ENCODE assay signal across 24 mouse cellular contexts in the genomic region with DNA sequence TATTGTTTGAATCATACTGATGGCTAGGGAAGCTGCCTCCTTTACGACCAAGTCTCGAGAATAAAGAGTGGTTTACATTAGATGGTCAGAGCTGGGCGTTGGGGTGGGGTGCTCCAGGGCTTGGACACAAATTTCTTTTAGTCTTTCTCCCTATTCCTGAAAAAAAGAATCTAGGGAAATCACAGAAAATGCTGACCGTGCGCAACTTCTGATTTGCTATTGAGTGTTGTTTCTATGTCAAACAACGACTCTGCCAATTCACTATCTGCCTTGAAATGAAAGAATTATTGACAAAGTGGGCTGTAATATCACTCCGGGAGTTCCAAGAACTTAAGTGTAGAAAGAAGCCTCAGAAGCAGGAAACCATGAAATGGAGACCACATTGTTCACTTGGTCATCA. TPM values are rescaled to one million over a fixed set of nuclear protein-coding genes. Genes with fewer than 3 reads are reported as not detected.
DNase-seq lines count a peak whose midpoint lies in the region; ATAC-seq and TF ChIP-seq lines count a peak whose summit lies in the region.
"Had no signal": no experiment of that assay in that cellular context is flagged by ENCODE, and none has a peak within 500 bp of the region (broad histone marks: within the 10 kb centered on the region; RNA-seq: fewer than 3 reads in every experiment).

No protein-coding gene starts in this region.

- H3K9ac ChIP-seq in heart, embryonic 11.5 days (ENCODE audit: low read depth, low read length) = no peak overlapping the region
- H3K9ac ChIP-seq in heart, embryonic 15.5 days = no peak overlapping the region
- H3K9ac ChIP-seq in CH12.LX (ENCODE audit: insufficient read depth, low read depth) = no peak overlapping the region
- H3K9ac ChIP-seq: forebrain, postnatal 0 days; hindbrain, embryonic 12.5 days; hindbrain, embryonic 15.5 days; intestine, embryonic 15.5 days had no signal

- DNase-seq in heart, postnatal 36 days = no peak
- DNase-seq in heart, adult 9 months (ENCODE audit: low spot score in 2 of 2) = no peak
- no peak for DNase-seq in CH12.LX (ENCODE audit: extremely low read depth)
- DNase-seq in T-cell, adult 2 months (ENCODE audit: low spot score) = no peak
- DNase-seq: adrenal gland, postnatal 10 days; adrenal gland, postnatal 36 days; cerebellum, adult 18-20 months; cerebellum, adult 9-10 months; cerebellum, postnatal 14 days; forebrain, postnatal 0 days; gastrocnemius, adult 2 months; gastrocnemius, postnatal 14 days; kidney, adult 11 months; kidney, adult 8-10 months had no signal

- intact Hi-C loops in heart, postnatal 36 days (cut with DNase I) = no loop called here

- in situ Hi-C loops in CH12.LX (cut with MboI; ENCODE audit: low pct_ligation_motif_present, low pct_unique_long_range_greater_than_20kb, low sequenced_read_pairs) = no loop called here

- H3K4me1 ChIP-seq in heart, embryonic 11.5 days (ENCODE audit: control insufficient read depth, insufficient read depth, low read length) = peaks cover 11% of the 10 kb centered on the region
- peaks cover 19% of the 10 kb centered on the region for H3K4me1 ChIP-seq in heart, embryonic 15.5 days (replicated peaks)
- peaks cover 5 to 23% of the 10 kb centered on the region in 2 experiments; a peak in 3 of 4 replicates for H3K4me1 ChIP-seq in CH12.LX (ENCODE audit: control insufficient read depth in 1 of 2, insufficient read depth in 2 of 2)
- peaks cover 12% of the 10 kb centered on the region for H3K4me1 ChIP-seq in embryonic fibroblast, embryonic 13.5 days (ENCODE audit: control insufficient read depth, insufficient read depth, low read length)
- H3K4me1 ChIP-seq: hindbrain, embryonic 12.5 days; hindbrain, embryonic 15.5 days; intestine, embryonic 15.5 days had no signal

- no peaks in the 10 kb centered on the region for H3K27me3 ChIP-seq in heart, embryonic 11.5 days (ENCODE audit: control insufficient read depth, insufficient read depth, low read length)
- no peaks in the 10 kb centered on the region for H3K27me3 ChIP-seq in heart, embryonic 15.5 days
- no peaks in the 10 kb centered on the region for H3K27me3 ChIP-seq in CH12.LX (replicated peaks)
- H3K27me3 ChIP-seq: hindbrain, embryonic 12.5 days; hindbrain, embryonic 15.5 days; intestine, embryonic 15.5 days had no signal

- no peak for TF ChIP-seq CTCF in CH12.LX (conservative IDR thresholded peaks at IDR 0.05 in 1 of 2, IDR thresholded peaks at IDR 0.05 in 1 of 2; ENCODE audit: low read depth in 2 of 2, low read length in 2 of 2)
- TF ChIP-seq CTCF in embryonic fibroblast, embryonic 13.5 days (IDR thresholded peaks at IDR 0.05; ENCODE audit: borderline replicate concordance, insufficient read depth, low read length) = no peak

- H3K4me2 ChIP-seq in heart, embryonic 11.5 days = no peak overlapping the region
- no peak overlapping the region for H3K4me2 ChIP-seq in heart, embryonic 15.5 days
- H3K4me2 ChIP-seq in CH12.LX (ENCODE audit: insufficient read depth, low read depth, poor library complexity, severe bottlenecking) = no peak overlapping the region
- H3K4me2 ChIP-seq: hindbrain, embryonic 12.5 days; hindbrain, embryonic 15.5 days; intestine, embryonic 15.5 days had no signal

- TF ChIP-seq POLR2A in CH12.LX (IDR thresholded peaks at IDR 0.05; ENCODE audit: low read depth, low read length) = no peak
- TF ChIP-seq POLR2A in embryonic fibroblast, embryonic 13.5 days (IDR thresholded peaks at IDR 0.05; ENCODE audit: low read depth, low read length) = no peak

- H3K27ac ChIP-seq in heart, embryonic 11.5 days (ENCODE audit: low read depth, low read length) = peak overlapping the region; percentile 73
- peak overlapping the region; percentile 60 for H3K27ac ChIP-seq in heart, embryonic 15.5 days
- no peak overlapping the region for H3K27ac ChIP-seq in CH12.LX (ENCODE audit: insufficient read depth, low read depth)
- H3K27ac ChIP-seq in embryonic fibroblast, embryonic 13.5 days (ENCODE audit: insufficient read depth, low read length) = peak overlapping the region; percentile 83; the same call in 1 of the 2 replicates
- H3K27ac ChIP-seq: gastrocnemius, adult 2 months; hindbrain, embryonic 12.5 days; hindbrain, embryonic 15.5 days; intestine, embryonic 15.5 days had no signal

- no peaks in the 10 kb centered on the region for H3K9me3 ChIP-seq in heart, embryonic 11.5 days (replicated peaks; ENCODE audit: control insufficient read depth, low read length)
- H3K9me3 ChIP-seq in heart, embryonic 15.5 days (replicated peaks) = no peaks in the 10 kb centered on the region
- no peaks in the 10 kb centered on the region for H3K9me3 ChIP-seq in CH12.LX (replicated peaks; ENCODE audit: low read length)
- H3K9me3 ChIP-seq: hindbrain, embryonic 12.5 days; hindbrain, embryonic 15.5 days; intestine, embryonic 15.5 days had no signal

- dilution Hi-C loops in CH12.LX (cut with MboI; ENCODE audit: extremely low pct_ligation_motif_present, extremely low pct_unique_long_range_greater_than_20kb, low sequenced_read_pairs) = no loop called here

- no peak for TF ChIP-seq EP300 in CH12.LX (IDR thresholded peaks at IDR 0.05; ENCODE audit: low read length)

- TF ChIP-seq RAD21 in CH12.LX (IDR thresholded peaks at IDR 0.05; ENCODE audit: low read depth, low read length) = no peak

- ATAC-seq in heart, embryonic 11.5 days (replicated peaks; ENCODE audit: insufficient number of reproducible peaks, low FRiP score, low TSS enrichment) = no peak
- ATAC-seq in heart, embryonic 15.5 days (replicated peaks; ENCODE audit: insufficient number of reproducible peaks, insufficient read depth, low FRiP score, low read depth) = no peak
- ATAC-seq: forebrain, embryonic 14.5 days; forebrain, postnatal 0 days; intestine, embryonic 15.5 days had no signal

- H3K36me3 ChIP-seq in heart, embryonic 11.5 days (ENCODE audit: control insufficient read depth, insufficient read depth, low read length) = no peaks in the 10 kb centered on the region
- H3K36me3 ChIP-seq in heart, embryonic 15.5 days = no peaks in the 10 kb centered on the region
- no peaks in the 10 kb centered on the region for H3K36me3 ChIP-seq in CH12.LX (replicated peaks in 1 of 2; ENCODE audit: control insufficient read depth in 1 of 2, insufficient read depth in 1 of 2, low read length in 1 of 2)
- H3K36me3 ChIP-seq: hindbrain, embryonic 12.5 days; hindbrain, embryonic 15.5 days; intestine, embryonic 15.5 days had no signal

- H3K79me2 ChIP-seq in CH12.LX (replicated peaks; ENCODE audit: control insufficient read depth, extremely low read depth, insufficient read depth, poor library complexity, severe bottlenecking) = no peaks in the 10 kb centered on the region

- H3K4me3 ChIP-seq in heart, embryonic 11.5 days (ENCODE audit: low read depth, low read length) = no peak overlapping the region
- no peak overlapping the region for H3K4me3 ChIP-seq in heart, embryonic 15.5 days
- no peak overlapping the region for H3K4me3 ChIP-seq in CH12.LX (replicated peaks in 1 of 3; ENCODE audit: low read depth in 2 of 3, low read length in 2 of 3, poor library complexity in 1 of 3)
- H3K4me3 ChIP-seq in embryonic fibroblast, embryonic 13.5 days (ENCODE audit: insufficient read depth, low read length) = no peak overlapping the region
- H3K4me3 ChIP-seq: gastrocnemius, adult 2 months; hindbrain, embryonic 12.5 days; hindbrain, embryonic 15.5 days; intestine, embryonic 15.5 days had no signal

- WGBS in heart, embryonic 11.5 days (ENCODE audit: insufficient replicate concordance) = 78% methylated on average over 7 of the region's 7 CpGs
- WGBS in heart, embryonic 15.5 days = 73% methylated on average over 7 of the region's 7 CpGs

TF ChIP-seq in CH12.LX, 34 proteins besides CTCF, POLR2A, EP300 and RAD21:
- peak; percentile 69; the same call in 1 of the 2 replicates for TF ChIP-seq MAFK (IDR thresholded peaks at IDR 0.05; ENCODE audit: insufficient replicate concordance, low read length)
- no peak for TF ChIP-seq MYC (IDR thresholded peaks at IDR 0.05; ENCODE audit: low read depth, low read length)

RNA-seq across cellular contexts. Expression of gene Tnfsf11, which starts 23.5 kb away (rescaled TPM):
- polyA plus RNA-seq in heart, embryonic 11.5 days (2014; fragmentation: Nextera tagmentation; extraction: Ambion mirVana) = 0.31 TPM in 1 of 2 replicates, not detected in the other
- not detected for total RNA-seq in heart, postnatal 36 days (2021)
- polyA plus RNA-seq in heart, embryonic 15.5 days (2015; fragmentation: Nextera tagmentation; extraction: Ambion mirVana) = 0.23 and 0.85 TPM in 2 replicates
- 0.13 and 0.29 TPM in 2 replicates for total RNA-seq in CH12.LX (2012; rRNA removed)
- not detected in 2 replicates for total RNA-seq in CH12.LX (2014; rRNA removed)
- not detected in 2 replicates for polyA plus RNA-seq in CH12.LX (2012; ENCODE audit: insufficient read length, low read depth)
- 7.5 and 7.7 TPM in 2 replicates for polyA plus RNA-seq in embryonic fibroblast, embryonic 13.5 days (2011; ENCODE audit: insufficient read length, low read depth, missing spikeins)
- total RNA-seq: adrenal gland, adult 18-20 months; gastrocnemius, adult 2 months; gastrocnemius, postnatal 14 days; gastrocnemius, postnatal 4 days; heart, postnatal 10 days had no signal
- polyA plus RNA-seq: forebrain, embryonic 14.5 days had no signal
